Mouse (Mus musculus): Measurements from ENCODE around the gene Myh7. TPM values are rescaled to one million over a fixed set of nuclear protein-coding genes. Genes with fewer than 3 reads are reported as not detected.
"Not testable (repeated sequence)": the region's sequence is repeated elsewhere in the genome, so short reads cannot be mapped to it uniquely, and the experiment has no call there.

The Myh7 gene
- polyA plus RNA-seq, 1 experiment from 2014 or later: 4.4 TPM

DNA sequence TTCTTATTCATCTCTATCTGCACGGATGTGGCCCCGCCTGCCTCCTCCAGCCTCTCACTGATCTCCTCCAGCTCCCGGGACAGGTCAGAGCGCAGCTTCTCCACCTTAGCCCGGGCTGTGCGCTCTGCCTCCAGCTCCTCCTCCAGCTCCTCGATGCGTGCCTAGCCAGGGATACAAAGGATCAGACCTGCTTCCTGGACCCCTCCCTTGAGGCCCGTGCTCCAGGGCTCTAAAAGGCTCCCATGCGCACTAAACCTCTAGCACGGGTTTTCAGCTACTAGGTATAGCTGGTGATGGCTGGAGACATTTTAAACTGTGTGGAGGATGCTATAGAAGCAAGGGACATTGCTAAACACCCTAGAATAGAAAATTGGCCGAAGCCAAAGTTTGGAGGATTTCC, 43.9 kb downstream of the Myh7 start:
- no peaks in the 10 kb centered on the region for H3K36me3 ChIP-seq
- ATAC-seq (replicated peaks; ENCODE audit: low FRiP score): no peak
- H3K4me1 ChIP-seq: peaks cover 14% of the 10 kb centered on the region
- H3K4me3 ChIP-seq (replicated peaks): no peak overlapping the region
- H3K4me2 ChIP-seq: no peak overlapping the region
- WGBS: 62% methylated on average over 12 of the region's 12 CpGs
- H3K27me3 ChIP-seq: no peaks in the 10 kb centered on the region
- no peak overlapping the region for H3K27ac ChIP-seq
- no peak overlapping the region for H3K9ac ChIP-seq
- no peaks in the 10 kb centered on the region for H3K9me3 ChIP-seq (replicated peaks)

DNA sequence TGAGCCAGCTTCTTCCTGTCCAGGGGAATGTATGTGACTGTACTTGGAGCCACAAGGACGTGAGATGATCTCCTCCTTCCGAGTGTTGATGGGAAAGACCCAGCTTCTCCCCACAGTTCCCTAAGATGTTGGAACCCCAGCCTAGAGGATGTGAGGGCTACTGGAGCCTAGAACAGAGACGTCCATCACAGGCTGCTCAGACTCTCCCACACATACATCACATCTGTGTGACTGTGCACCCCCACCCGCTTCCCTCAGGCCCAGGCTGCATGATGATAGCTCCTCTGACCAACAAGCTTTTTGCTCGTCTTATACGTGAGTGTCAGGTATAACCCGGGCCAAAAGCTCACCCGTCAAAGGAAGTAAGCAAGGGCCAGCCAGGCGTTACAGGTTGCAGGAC, 45.6 kb downstream of the Myh7 start:
- no peaks in the 10 kb centered on the region for H3K27me3 ChIP-seq
- H3K4me3 ChIP-seq (replicated peaks): no peak overlapping the region
- H3K4me1 ChIP-seq: peaks cover 16% of the 10 kb centered on the region
- H3K4me2 ChIP-seq: no peak overlapping the region
- ATAC-seq (replicated peaks; ENCODE audit: low FRiP score): no peak
- H3K27ac ChIP-seq: no peak overlapping the region
- no peaks in the 10 kb centered on the region for H3K9me3 ChIP-seq (replicated peaks)
- 71% methylated on average over 9 of the region's 9 CpGs for WGBS
- no peaks in the 10 kb centered on the region for H3K36me3 ChIP-seq
- H3K9ac ChIP-seq: no peak overlapping the region

- H3K27ac ChIP-seq; H3K9me3 ChIP-seq (replicated peaks); H3K9ac ChIP-seq; H3K4me2 ChIP-seq; H3K36me3 ChIP-seq; H3K27me3 ChIP-seq; H3K4me3 ChIP-seq (replicated peaks); ATAC-seq (replicated peaks; ENCODE audit: low FRiP score): not testable (repeated sequence)
- H3K4me1 ChIP-seq: peaks cover 16% of the 10 kb centered on the region
- WGBS: 86% methylated on average over 11 of the region's 11 CpGs
Observed at GRCm38 (mm10) chr14:54947008-54947407, 47.4 kb downstream of the Myh7 start.

- no peaks in the 10 kb centered on the region for H3K27me3 ChIP-seq
- H3K4me1 ChIP-seq: peaks cover 16% of the 10 kb centered on the region
- WGBS: 63% methylated on average over 19 of the region's 19 CpGs
Observed at GRCm38 (mm10) chr14:54945975-54946704, 48.3 kb downstream of the Myh7 start.

DNA sequence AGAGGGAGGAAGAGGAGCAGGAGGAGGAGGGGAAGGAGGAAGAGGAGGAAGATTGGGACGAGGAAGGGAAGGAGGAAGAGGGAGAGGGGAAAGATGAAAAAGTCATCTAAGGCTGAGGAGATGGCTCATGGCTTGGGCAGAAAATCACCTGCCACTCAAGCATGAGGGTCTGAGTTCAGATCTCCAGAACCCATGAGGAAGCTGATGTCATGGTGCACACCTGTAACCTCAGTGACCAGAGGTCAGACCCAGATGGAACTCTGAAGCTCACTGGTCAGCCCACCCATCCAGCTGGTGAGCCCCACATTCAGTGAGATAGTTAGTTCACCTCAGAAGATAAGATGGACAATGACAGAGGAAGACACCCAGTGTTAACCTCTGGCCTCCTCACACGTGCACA, 49.5 kb downstream of the Myh7 start:
- peaks cover 20% of the 10 kb centered on the region for H3K4me1 ChIP-seq
- H3K9me3 ChIP-seq (replicated peaks): no peaks in the 10 kb centered on the region
- H3K27me3 ChIP-seq: no peaks in the 10 kb centered on the region
- WGBS: 73% methylated on average over 2 of the region's 2 CpGs
- H3K4me3 ChIP-seq (replicated peaks): no peak overlapping the region
- H3K27ac ChIP-seq: no peak overlapping the region
- no peaks in the 10 kb centered on the region for H3K36me3 ChIP-seq
- no peak overlapping the region for H3K9ac ChIP-seq
- ATAC-seq (replicated peaks; ENCODE audit: low FRiP score): no peak
- H3K4me2 ChIP-seq: no peak overlapping the region

More at GRCm38 (mm10) chr14:54945975-54946704, 48.3 kb downstream of the Myh7 start:
- no peak overlapping the region for H3K4me3 ChIP-seq (replicated peaks)
- no peaks in the 10 kb centered on the region for H3K9me3 ChIP-seq (replicated peaks)
- no peak overlapping the region for H3K4me2 ChIP-seq
- ATAC-seq (replicated peaks; ENCODE audit: low FRiP score): 0 out of 2 replicates have a peak, but pooled peaks have one; percentile 42
- H3K27ac ChIP-seq: peak overlapping the region; percentile 41; the same call in 1 of the 2 replicates
- H3K9ac ChIP-seq: no peak overlapping the region
- no peaks in the 10 kb centered on the region for H3K36me3 ChIP-seq

GRCm38 (mm10) chr14:54943971-54944370, 50.5 kb downstream of the Myh7 start:
- no peak overlapping the region for H3K4me2 ChIP-seq
- H3K36me3 ChIP-seq: no peaks in the 10 kb centered on the region
- H3K27me3 ChIP-seq: no peaks in the 10 kb centered on the region
- no peak overlapping the region for H3K27ac ChIP-seq
- no peak for ATAC-seq (replicated peaks; ENCODE audit: low FRiP score)
- WGBS: 93% methylated on average over 7 of the region's 7 CpGs
- H3K4me1 ChIP-seq: peaks cover 25% of the 10 kb centered on the region
- no peak overlapping the region for H3K9ac ChIP-seq
- H3K4me3 ChIP-seq (replicated peaks): no peak overlapping the region
- no peaks in the 10 kb centered on the region for H3K9me3 ChIP-seq (replicated peaks)

GRCm38 (mm10) chr14:54942479-54942878, 51.9 kb downstream of the Myh7 start:
- 88% methylated on average over 8 of the region's 8 CpGs for WGBS
- Histone ChIP-seq H3K27ac (no peak overlapping the region), H3K36me3 (no peaks in the 10 kb centered on the region), H3K9me3 (replicated peaks) (no peaks in the 10 kb centered on the region), H3K4me2 (no peak overlapping the region), H3K4me3 (replicated peaks) (no peak overlapping the region), H3K27me3 (no peaks in the 10 kb centered on the region), H3K4me1 (peaks cover 25% of the 10 kb centered on the region), H3K9ac (no peak overlapping the region)
- ATAC-seq (replicated peaks; ENCODE audit: low FRiP score): no peak

DNA sequence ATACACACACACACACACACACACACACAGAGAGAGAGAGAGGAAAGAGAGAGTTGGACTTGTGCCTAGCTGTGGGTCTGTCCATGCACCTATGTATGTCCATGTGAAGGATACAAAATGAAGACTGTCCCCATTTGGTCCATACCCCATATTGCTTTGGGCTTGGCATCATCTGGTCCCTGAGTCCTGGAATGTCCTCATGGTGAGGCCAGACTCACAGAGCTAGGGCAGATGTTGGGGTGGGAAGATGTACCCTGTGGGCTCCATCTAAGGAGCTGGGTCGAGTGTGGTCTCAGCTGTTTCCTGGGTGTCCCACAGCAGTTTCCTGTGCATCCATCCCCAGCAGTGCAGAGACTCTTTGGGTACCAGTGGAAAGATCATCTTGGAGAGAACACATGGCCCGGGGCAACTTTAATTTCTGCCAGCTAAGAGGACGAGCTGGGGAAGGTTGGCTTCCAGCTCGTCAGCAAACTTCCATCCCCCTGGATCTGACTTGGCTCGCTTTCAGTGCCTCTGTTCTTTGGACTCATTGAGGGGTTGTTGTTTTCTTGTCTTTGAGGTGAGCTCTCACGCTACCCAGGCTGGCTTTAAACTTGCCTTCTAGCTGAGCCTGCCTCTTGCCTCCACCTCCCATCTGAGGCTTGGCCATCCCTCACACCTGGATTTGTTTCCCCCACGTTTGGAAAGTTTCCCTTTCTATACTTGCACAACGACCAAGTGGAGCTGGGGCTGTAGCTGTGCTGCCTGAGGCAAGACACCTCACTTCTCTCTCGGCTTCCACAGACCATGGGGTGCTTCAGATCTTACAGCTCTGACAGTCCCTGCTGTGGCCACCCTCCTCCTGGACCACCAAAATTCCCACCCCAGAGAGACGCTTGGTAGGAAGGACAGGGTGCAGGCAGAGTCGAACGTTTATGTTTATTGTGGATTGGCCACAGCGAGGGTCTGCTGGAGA, 53.1 kb downstream of the Myh7 start:
- ATAC-seq (replicated peaks; ENCODE audit: low FRiP score): no peak
- no peak overlapping the region for H3K4me3 ChIP-seq (replicated peaks)
- WGBS: 65% methylated on average over 13 of the region's 13 CpGs
- no peaks in the 10 kb centered on the region for H3K27me3 ChIP-seq
- H3K9me3 ChIP-seq (replicated peaks): no peaks in the 10 kb centered on the region
- H3K4me1 ChIP-seq: peaks cover 30% of the 10 kb centered on the region
- H3K27ac ChIP-seq: no peak overlapping the region
- no peak overlapping the region for H3K4me2 ChIP-seq
- no peaks in the 10 kb centered on the region for H3K36me3 ChIP-seq
- H3K9ac ChIP-seq: no peak overlapping the region

DNA sequence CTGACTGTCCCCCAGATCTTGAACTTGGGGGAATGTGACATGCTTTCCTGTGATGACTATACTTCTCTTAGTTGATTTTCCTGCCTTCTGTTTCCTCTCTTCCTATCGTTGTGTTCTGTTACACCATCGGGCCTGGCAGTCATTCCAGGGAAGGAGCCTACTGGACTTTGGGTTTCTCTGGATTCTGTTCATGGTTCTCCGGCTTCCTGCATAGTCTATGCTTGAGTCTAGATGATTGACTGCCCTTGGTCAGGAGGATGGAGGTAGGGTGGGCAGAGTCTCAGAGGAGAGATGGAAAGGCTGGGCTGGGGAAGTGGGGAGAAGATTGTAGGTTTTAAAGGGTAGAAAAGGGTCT, 54.3 kb downstream of the Myh7 start:
- no peak overlapping the region for H3K4me2 ChIP-seq
- WGBS: 73% methylated on average over 3 of the region's 3 CpGs
- ATAC-seq (replicated peaks; ENCODE audit: low FRiP score): no peak

DNA sequence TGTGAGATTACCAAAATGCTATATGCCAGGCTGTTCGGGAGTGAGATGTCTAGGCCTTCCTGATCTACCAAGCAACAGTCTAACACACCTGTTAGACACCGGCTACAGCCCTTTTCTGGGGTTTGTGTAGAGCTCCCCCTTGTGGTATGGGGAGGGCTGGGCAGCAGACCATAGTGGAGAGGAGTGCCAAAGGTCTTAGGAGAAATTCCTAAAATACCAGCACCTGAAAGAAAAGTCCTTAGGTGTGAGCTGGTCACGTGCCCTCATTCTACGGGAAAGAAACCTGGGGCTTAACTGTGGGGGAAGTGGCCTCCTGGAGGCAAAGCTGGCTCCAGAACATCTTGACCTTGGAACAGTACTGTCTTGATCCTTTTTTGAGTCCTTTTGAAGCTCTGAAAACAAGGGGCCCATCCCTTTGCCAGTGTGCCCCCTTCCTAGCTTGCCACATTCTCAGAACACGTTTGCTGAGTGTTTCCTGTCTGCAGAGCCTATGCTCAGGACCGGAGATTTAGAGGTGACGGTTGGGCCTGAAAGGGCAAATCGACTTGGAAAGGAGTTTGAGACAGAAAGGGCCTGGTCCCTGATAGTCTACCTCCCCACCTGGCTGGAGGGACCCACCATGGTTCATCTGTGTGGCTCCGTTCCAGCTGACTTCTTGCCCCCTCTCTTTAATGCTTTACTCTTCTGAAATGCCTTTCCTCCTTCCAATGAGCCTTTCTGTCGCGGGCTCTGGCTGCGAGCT, 54.8 kb downstream of the Myh7 start:
- Histone ChIP-seq H3K4me3 (replicated peaks) (no peak overlapping the region), H3K4me1 (peaks cover 29% of the 10 kb centered on the region), H3K36me3 (no peaks in the 10 kb centered on the region), H3K27me3 (no peaks in the 10 kb centered on the region), H3K9me3 (replicated peaks) (no peaks in the 10 kb centered on the region), H3K27ac (peak overlapping the region; percentile 37; the same call in 1 of the 2 replicates), H3K9ac (no peak overlapping the region), H3K4me2 (no peak overlapping the region)
- WGBS: 43% methylated on average over 12 of the region's 12 CpGs
- ATAC-seq (replicated peaks; ENCODE audit: low FRiP score): peak; percentile 47; the same call in 1 of the 2 replicates

More for the DNA sequence above, 54.3 kb downstream of the Myh7 start:
- Histone ChIP-seq H3K4me1 (peaks cover 29% of the 10 kb centered on the region), H3K27ac (peak overlapping the region; percentile 37; the same call in 1 of the 2 replicates), H3K4me3 (replicated peaks) (no peak overlapping the region), H3K27me3 (no peaks in the 10 kb centered on the region), H3K36me3 (no peaks in the 10 kb centered on the region), H3K9me3 (replicated peaks) (no peaks in the 10 kb centered on the region), H3K9ac (no peak overlapping the region)

- no peak overlapping the region for H3K4me2 ChIP-seq
- peaks cover 29% of the 10 kb centered on the region for H3K4me1 ChIP-seq
- H3K27ac ChIP-seq: no peak overlapping the region
- ATAC-seq (replicated peaks; ENCODE audit: low FRiP score): no peak
- H3K9me3 ChIP-seq (replicated peaks): no peaks in the 10 kb centered on the region
- H3K36me3 ChIP-seq: no peaks in the 10 kb centered on the region
- no peaks in the 10 kb centered on the region for H3K27me3 ChIP-seq
- H3K9ac ChIP-seq: no peak overlapping the region
- no peak overlapping the region for H3K4me3 ChIP-seq (replicated peaks)
- 80% methylated on average over 15 of the region's 15 CpGs for WGBS
Observed at GRCm38 (mm10) chr14:54938431-54939219, 55.8 kb downstream of the Myh7 start.

Data from kidney, embryonic 15.5 days (tissue).